ENCODE assay signal across 9 mouse cellular contexts in genomic region chr5:75149380-75149779, GRCm38 (mm10). TPM values are rescaled to one million over a fixed set of nuclear protein-coding genes. Genes with fewer than 3 reads are reported as not detected.
DNase-seq lines count a peak whose midpoint lies in the region; ATAC-seq and TF ChIP-seq lines count a peak whose summit lies in the region.
"Had no signal": no experiment of that assay in that cellular context is flagged by ENCODE, and none has a peak within 500 bp of the region (broad histone marks: within the 10 kb centered on the region; RNA-seq: fewer than 3 reads in every experiment).

No protein-coding gene starts in this region.

- H3K9me3 ChIP-seq in kidney, postnatal 0 days (replicated peaks; ENCODE audit: low read length): no peaks in the 10 kb centered on the region
- no peaks in the 10 kb centered on the region for H3K9me3 ChIP-seq in limb, embryonic 15.5 days
- H3K9me3 ChIP-seq: liver, embryonic 15.5 days had no signal

- TF ChIP-seq POLR2A in embryonic fibroblast, embryonic 13.5 days (IDR thresholded peaks at IDR 0.05; ENCODE audit: low read depth, low read length): no peak

- no peak for ATAC-seq in kidney, postnatal 0 days (replicated peaks; ENCODE audit: low FRiP score, low read depth)
- no peak for ATAC-seq in limb, embryonic 15.5 days (ENCODE audit: insufficient number of reproducible peaks, low FRiP score, low TSS enrichment, low read depth)

- peak overlapping the region; percentile 56 for H3K4me2 ChIP-seq in kidney, postnatal 0 days (ENCODE audit: low read length)
- peak overlapping the region; percentile 65 for H3K4me2 ChIP-seq in limb, embryonic 15.5 days
- H3K4me2 ChIP-seq: liver, embryonic 15.5 days had no signal

- peaks cover 48% of the 10 kb centered on the region for H3K27me3 ChIP-seq in kidney, postnatal 0 days (ENCODE audit: insufficient read depth, low read length)
- peaks cover 2% of the 10 kb centered on the region; the same call in 1 of the 2 replicates for H3K27me3 ChIP-seq in limb, embryonic 15.5 days

- H3K27ac ChIP-seq in kidney, postnatal 0 days: 0 out of 2 replicates have a peak overlapping the region, but pooled peaks have one; percentile 70
- peak overlapping the region; percentile 68 for H3K27ac ChIP-seq in embryonic fibroblast, embryonic 13.5 days (ENCODE audit: insufficient read depth, low read length)
- peak overlapping the region; percentile 99 for H3K27ac ChIP-seq in limb, embryonic 15.5 days
- H3K27ac ChIP-seq: liver, embryonic 15.5 days had no signal

- no peaks in the 10 kb centered on the region for H3K36me3 ChIP-seq in kidney, postnatal 0 days (ENCODE audit: insufficient read depth, low read length)
- H3K36me3 ChIP-seq in limb, embryonic 15.5 days: no peaks in the 10 kb centered on the region
- H3K36me3 ChIP-seq: liver, embryonic 15.5 days had no signal

- peak; percentile 45 for DNase-seq in embryo, embryonic 11 days
- DNase-seq in embryo, embryonic 9.5 days (ENCODE audit: extremely low spot score): no peak
- DNase-seq in kidney, postnatal 0 days (ENCODE audit: low spot score): no peak
- no peak for DNase-seq in kidney, postnatal 25 days
- DNase-seq in right cerebral cortex, postnatal 25 days: no peak
- DNase-seq in cerebellum, adult 11-12 months: no peak

- TF ChIP-seq CTCF in kidney, postnatal 0 days (IDR thresholded peaks at IDR 0.05; ENCODE audit: low read depth): no peak
- no peak for TF ChIP-seq CTCF in embryonic fibroblast, embryonic 13.5 days (IDR thresholded peaks at IDR 0.05; ENCODE audit: borderline replicate concordance, insufficient read depth, low read length)

- H3K4me3 ChIP-seq in kidney, postnatal 0 days (replicated peaks; ENCODE audit: low read depth, low read length): 0 out of 2 replicates have a peak overlapping the region, but pooled peaks have one; percentile 16
- no peak overlapping the region for H3K4me3 ChIP-seq in embryonic fibroblast, embryonic 13.5 days (ENCODE audit: insufficient read depth, low read length)
- peak overlapping the region; percentile 70 for H3K4me3 ChIP-seq in limb, embryonic 15.5 days
- H3K4me3 ChIP-seq: liver, embryonic 15.5 days had no signal

- no peak overlapping the region for H3K9ac ChIP-seq in kidney, postnatal 0 days (ENCODE audit: low read depth, low read length)
- 0 out of 2 replicates have a peak overlapping the region, but pooled peaks have one; percentile 14 for H3K9ac ChIP-seq in limb, embryonic 15.5 days
- H3K9ac ChIP-seq: liver, embryonic 15.5 days had no signal

- peaks cover 9% of the 10 kb centered on the region; the same call in 1 of the 2 replicates for H3K4me1 ChIP-seq in kidney, postnatal 0 days (replicated peaks; ENCODE audit: insufficient read depth, low read length)
- H3K4me1 ChIP-seq in embryonic fibroblast, embryonic 13.5 days (ENCODE audit: control insufficient read depth, insufficient read depth, low read length): no peaks in the 10 kb centered on the region
- peaks cover 33% of the 10 kb centered on the region for H3K4me1 ChIP-seq in limb, embryonic 15.5 days

- 10% methylated on average over 10 of the region's 10 CpGs for WGBS in kidney, postnatal 0 days
- WGBS in limb, embryonic 15.5 days: 3% methylated on average over 10 of the region's 10 CpGs

RNA-seq across cellular contexts. Expression of gene Pdgfra, which starts 2.7 kb away (rescaled TPM):
- 23.4 and 23.8 TPM in 2 replicates for polyA plus RNA-seq in kidney, postnatal 0 days (2015; fragmentation: Nextera tagmentation; extraction: Ambion mirVana)
- 57.3 and 115 TPM in 2 replicates for polyA plus RNA-seq in embryonic fibroblast, embryonic 13.5 days (2011; ENCODE audit: insufficient read length, low read depth, missing spikeins)
- polyA plus RNA-seq in limb, embryonic 15.5 days (2015; fragmentation: Nextera tagmentation; extraction: Ambion mirVana): 82.8 and 96.9 TPM in 2 replicates
